Mouse (Mus musculus) spleen, adult 2 months (tissue): Measurements from ENCODE around the gene Scn3b.

Experiments used
- CTCF ChIP-seq: fragments of 200-500 bp; IDR thresholded peaks from 2 replicates; pipeline ENCODE4 v1.5.1; 2011; ENCODE audit warnings: mild to moderate bottlenecking, inconsistent platforms; ENCODE audit not compliant: insufficient read depth, insufficient read length, insufficient replicate concordance; ENCODE audit errors: extremely low read depth
- POLR2A ChIP-seq: fragments of 200-500 bp; IDR thresholded peaks from 2 replicates; pipeline ENCODE4 v1.6.1; 2011; ENCODE audit warnings: low read depth, low read length, inconsistent platforms

GRCm38 (mm10) chr9:40323773-40324172, 54.8 kb downstream of the Scn3b start:
- TF ChIP-seq CTCF (no peak), POLR2A (no peak)
